Mouse (Mus musculus): ENCODE data around the gene Fam124b.

Fam124b gene

GRCm38 (mm10) chr1:80167706-80168105 is 50.6 kb downstream of the Fam124b start:
- DNase-seq = no peak

- no peak for DNase-seq
These were observed 51.7 kb downstream of the Fam124b start for GRCm38 (mm10) chr1:80166577-80166976.

- DNase-seq = no peak
These were observed 52.9 kb downstream of the Fam124b start for GRCm38 (mm10) chr1:80165391-80165790.

GRCm38 (mm10) chr1:80162943-80163342 is 55.3 kb downstream of the Fam124b start:
- no peak for DNase-seq

GRCm38 (mm10) chr1:80159586-80159985 is 58.7 kb downstream of the Fam124b start:
- no peak for DNase-seq

GRCm38 (mm10) chr1:80154902-80155301 is 63.4 kb downstream of the Fam124b start:
- no peak for DNase-seq

GRCm38 (mm10) chr1:80153125-80153716 is 65.1 kb downstream of the Fam124b start:
- DNase-seq = no peak

- DNase-seq = no peak
These were observed 67.6 kb downstream of the Fam124b start for GRCm38 (mm10) chr1:80150681-80151080.

Data from cerebellum, postnatal 10 days (tissue).